Mouse (Mus musculus) right cerebral cortex, postnatal 36 days (tissue): Measurements from ENCODE around the gene Slc41a3.

Experiments used
- DNase-seq, 2 experiments: peaks; one replicate each; pipeline ENCODE4 v3.0.0; 2022; ENCODE audit warnings: low spot score in 2 of 2, mixed read lengths in 1 of 2

Gene Slc41a3

DNA sequence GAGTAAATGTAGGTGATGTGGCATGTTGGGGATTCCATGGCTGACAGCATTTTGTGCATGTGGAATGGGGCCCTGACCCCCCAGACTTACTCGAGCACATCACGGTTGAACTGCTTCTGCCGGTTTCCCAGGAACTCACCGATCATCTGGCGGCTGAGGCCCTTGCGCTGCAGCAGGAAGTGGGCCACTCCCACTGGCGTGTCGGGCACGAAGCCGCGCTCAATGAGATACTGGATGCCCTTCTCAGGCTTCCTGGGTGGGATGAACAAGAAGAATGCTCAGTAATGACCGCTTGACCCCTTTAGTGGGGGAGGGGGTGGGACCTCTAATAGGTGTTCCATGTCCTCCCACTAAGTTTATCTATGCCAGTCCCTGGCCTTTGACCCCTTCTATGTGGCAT lies 75.9 kb downstream of the Slc41a3 start:
- no peak for DNase-seq

- DNase-seq, result no peak
Observed at GRCm38 (mm10) chr6:90683831-90684532, 79.5 kb downstream of the Slc41a3 start.

- DNase-seq, result no peak
Observed at GRCm38 (mm10) chr6:90686812-90687211, 82.3 kb downstream of the Slc41a3 start.

DNA sequence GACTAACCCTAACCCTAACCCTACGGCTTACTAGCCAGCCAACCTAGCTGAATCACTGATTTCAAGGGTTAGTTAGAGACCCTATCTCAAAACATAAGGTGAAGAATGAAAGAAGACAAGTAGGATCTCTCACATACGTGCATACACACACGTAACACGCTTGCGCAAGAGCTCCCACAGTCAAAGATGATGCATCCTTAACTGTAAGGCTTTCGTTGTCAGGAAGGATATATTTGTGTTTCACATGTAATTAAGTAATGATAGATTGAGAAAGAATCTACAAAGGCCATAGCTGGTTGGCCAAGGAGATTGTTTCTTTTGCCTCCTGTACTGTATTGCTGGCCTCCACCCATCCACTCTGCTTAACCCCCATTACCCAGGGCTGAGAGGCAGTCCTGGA lies 83.5 kb downstream of the Slc41a3 start:
- DNase-seq, result no peak

GRCm38 (mm10) chr6:90688742-90689141 lies 84.2 kb downstream of the Slc41a3 start:
- DNase-seq, result no peak

- no peak for DNase-seq
Observed at GRCm38 (mm10) chr6:90689500-90689899, 85.0 kb downstream of the Slc41a3 start.

GRCm38 (mm10) chr6:90691935-90692334 lies 87.4 kb downstream of the Slc41a3 start:
- DNase-seq, result no peak

- no peak for DNase-seq
Observed at GRCm38 (mm10) chr6:90692404-90692803, 87.9 kb downstream of the Slc41a3 start.

GRCm38 (mm10) chr6:90695754-90696153 lies 91.2 kb downstream of the Slc41a3 start:
- no peak for DNase-seq
